Mouse (Mus musculus) cerebellum, postnatal 36 days (tissue): ENCODE measurements around the gene Osm.

Source experiments
- DNase-seq, 2 experiments: peaks; one replicate each; pipeline ENCODE4 v3.0.0; 2021 to 2022; ENCODE audit warnings: mixed read lengths in 2 of 2

Osm gene

GRCm38 (mm10) chr11:4216248-4217000, 19.8 kb upstream of the Osm start:
- no peak for DNase-seq

GRCm38 (mm10) chr11:4217914-4218629, 18.1 kb upstream of the Osm start, which contains the start of gene Castor1:
Gene Castor1, plus strand, starts transcription at chr11:4218225.
- peak; percentile 36 to 44 for DNase-seq

- DNase-seq = no peak
These were observed 17.6 kb upstream of the Osm start for GRCm38 (mm10) chr11:4218637-4219036.

GRCm38 (mm10) chr11:4219317-4219751, 16.9 kb upstream of the Osm start:
- peak; percentile 70 to 73 for DNase-seq

- DNase-seq = no peak
These were observed 16.3 kb upstream of the Osm start for GRCm38 (mm10) chr11:4219908-4220307.

DNA sequence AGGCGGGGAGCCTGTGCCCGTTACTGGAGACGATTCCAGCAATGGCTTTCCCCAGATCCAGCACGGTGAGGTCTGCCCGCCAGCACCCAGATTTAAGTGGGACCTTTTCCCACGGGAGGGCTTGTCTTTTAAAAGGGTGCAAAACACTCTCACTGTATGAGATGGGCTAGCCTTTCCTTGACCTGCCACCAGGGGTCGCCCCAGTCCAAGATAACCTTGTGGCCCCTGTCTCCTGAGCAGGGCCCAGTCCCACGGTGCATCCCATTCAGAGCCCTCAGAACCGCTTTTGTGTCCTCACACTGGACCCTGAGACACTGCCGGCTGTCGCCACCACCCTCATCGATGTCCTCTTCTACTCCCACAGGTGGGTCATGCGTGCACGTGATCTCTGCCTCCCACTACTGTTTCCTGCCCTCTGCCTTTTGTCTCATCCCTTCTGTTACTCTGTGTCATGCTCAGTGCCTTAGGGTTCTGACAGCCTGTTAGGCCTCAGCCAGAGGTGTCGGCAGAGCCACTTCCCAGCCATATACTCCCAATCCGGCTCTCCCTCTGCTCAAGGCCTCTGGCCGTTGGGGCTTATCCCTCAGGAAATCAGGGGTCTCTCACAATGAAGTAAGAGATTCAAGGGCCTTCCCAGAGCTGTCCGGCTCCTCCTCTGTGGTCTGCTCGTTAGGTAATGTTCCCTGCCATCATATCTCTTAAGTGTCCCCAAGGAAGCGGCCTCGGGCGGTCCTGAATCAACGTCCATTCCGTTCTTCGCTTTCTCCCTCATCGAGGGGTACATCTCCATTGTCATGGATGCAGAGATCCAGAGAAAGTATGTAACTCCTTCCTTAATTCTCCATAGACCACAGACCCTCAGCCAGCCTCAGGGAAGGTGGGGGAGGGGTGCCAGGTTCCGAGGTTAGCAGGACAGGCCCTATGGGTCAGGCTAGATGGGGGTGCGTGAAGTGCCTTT, 15.5 kb upstream of the Osm start:
- peak; percentile 85 to 87 for DNase-seq

DNA sequence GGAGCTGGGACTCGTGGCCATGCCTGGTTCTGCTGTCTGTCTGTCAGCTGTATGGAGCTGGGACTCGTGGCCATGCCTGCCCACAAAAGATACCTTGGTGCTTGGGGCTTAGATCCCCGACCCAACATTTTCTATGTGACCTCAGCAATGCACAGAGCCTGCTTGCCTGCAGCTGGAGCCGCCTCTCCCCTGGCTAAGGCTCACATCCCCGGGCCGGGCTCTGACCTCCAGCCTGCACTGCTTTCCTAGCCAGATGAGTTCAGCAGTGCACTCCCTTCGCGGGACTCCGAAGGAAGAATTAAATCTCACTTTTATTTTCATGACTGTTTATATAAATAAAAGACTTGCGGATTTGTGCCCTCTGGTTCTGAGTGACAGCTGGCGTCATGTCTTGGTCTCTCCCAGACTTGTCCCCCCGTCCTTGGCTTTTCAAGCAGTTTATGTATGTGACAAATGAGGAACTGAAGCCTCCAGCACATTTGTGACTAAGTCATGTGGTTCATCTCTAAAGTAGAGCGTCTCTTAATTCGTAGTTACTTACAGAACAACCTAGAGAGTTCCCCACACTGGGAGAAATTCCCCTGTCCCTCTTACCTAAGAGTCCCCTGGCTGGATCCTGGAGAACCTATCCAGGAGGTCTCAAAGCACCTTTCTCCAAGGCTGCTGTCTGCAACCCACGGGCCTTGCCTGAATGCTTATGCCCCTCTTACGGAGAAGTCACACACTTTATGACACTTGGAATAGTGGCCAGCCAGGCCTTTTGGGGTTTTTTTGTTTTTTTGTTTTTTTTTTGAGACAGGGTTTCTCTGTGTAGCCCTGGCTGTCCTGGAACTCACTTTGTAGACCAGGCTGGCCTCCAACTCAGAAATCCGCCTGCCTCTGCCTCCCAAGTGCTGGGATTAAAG, 13.9 kb upstream of the Osm start:
- DNase-seq = no peak

GRCm38 (mm10) chr11:4223393-4224188, 12.6 kb upstream of the Osm start:
- DNase-seq = no peak

DNA sequence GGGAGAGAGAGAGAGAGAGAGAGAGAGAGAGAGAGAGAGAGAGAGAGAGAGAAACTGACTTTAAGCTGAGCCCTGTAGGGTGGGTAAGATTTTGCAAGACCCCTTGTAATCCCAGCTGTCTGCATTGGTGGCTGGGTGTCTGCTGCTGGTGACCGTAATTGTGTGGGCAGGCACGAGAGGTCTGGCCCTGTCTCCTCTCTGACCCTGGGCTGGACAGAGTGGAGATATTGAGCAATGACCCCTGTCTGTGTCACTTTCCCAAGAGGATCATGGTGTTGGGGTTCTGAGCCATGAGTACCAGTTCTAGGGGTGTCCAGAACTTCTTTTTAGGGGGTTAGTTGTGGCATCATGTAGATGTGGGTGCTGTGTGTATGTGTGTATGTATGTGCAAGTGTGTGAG, 12.0 kb upstream of the Osm start:
- DNase-seq = no peak

- DNase-seq = no peak
These were observed 9.5 kb upstream of the Osm start for GRCm38 (mm10) chr11:4226569-4227325.

- DNase-seq = peak; percentile 81 to 86
These were observed 7.8 kb upstream of the Osm start for GRCm38 (mm10) chr11:4228463-4228862.

- DNase-seq = no peak
These were observed 6.4 kb upstream of the Osm start for GRCm38 (mm10) chr11:4229841-4230240.

GRCm38 (mm10) chr11:4231435-4231834, 4.8 kb upstream of the Osm start:
- DNase-seq = no peak

GRCm38 (mm10) chr11:4232644-4233043, 3.6 kb upstream of the Osm start:
- DNase-seq = no peak

- DNase-seq = no peak
These were observed 1.1 kb upstream of the Osm start for GRCm38 (mm10) chr11:4235052-4235655.

DNA sequence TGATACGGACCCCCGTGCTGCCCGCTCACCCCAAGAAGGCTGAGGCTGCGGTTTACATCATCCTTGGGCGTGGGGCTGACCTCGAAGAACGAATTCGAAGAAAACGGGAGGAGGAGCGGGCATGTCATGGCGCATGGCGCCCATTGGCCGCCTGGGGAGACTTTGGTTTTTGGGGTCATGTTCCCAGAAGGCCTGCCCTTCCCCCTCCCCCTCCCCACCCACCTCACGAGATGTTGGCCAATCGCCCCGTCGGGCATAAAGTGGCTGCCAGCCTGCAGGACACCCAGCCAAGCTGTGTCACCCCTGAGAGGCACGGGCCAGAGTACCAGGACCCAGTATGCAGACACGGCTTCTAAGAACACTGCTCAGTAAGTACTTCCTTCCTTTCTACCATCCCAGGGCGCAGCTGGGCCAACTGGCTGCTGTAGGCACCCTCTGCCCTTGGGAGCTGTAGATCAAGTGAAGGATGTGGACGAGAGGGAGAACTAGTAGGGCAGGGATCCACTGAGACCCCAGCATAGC, 387 bp downstream of the Osm start:
- DNase-seq = no peak

- DNase-seq = no peak
These were observed 1.2 kb downstream of the Osm start for GRCm38 (mm10) chr11:4237389-4237912.

DNA sequence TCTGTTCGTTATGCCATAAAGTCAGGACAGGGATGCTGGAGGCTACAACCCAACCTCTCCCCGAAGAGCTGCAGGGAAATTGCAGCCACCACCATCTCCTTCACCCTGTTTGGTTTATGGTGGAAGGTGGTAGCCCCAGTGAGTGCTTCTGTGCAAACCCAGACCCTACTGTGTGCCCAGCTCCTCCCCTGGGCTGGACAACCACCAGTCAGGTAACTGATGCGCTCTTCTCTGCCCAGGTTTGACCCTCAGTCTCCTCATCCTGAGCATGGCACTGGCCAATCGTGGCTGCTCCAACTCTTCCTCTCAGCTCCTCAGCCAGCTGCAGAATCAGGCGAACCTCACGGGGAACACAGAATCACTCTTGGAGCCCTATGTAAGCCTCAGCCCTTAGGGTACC, 1.9 kb downstream of the Osm start:
- no peak for DNase-seq

DNA sequence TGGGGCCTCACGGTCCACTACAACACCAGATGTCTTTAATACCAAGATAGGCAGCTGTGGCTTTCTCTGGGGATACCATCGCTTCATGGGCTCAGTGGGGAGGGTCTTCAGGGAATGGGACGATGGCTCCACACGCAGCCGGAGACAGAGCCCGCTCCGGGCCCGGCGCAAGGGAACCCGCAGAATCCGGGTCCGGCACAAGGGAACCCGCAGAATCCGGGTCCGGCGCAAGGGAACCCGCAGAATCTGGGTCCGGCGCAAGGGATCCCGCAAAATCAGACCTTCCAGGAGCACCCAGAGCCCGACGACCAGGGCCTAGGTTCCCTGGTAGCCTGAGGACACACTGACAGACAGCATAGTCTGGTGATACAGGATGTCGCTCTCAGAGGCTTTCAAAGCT, 3.5 kb downstream of the Osm start:
- DNase-seq = no peak
